Mouse (Mus musculus): ENCODE results near the gene Ccl6.

Gene Ccl6

DNA sequence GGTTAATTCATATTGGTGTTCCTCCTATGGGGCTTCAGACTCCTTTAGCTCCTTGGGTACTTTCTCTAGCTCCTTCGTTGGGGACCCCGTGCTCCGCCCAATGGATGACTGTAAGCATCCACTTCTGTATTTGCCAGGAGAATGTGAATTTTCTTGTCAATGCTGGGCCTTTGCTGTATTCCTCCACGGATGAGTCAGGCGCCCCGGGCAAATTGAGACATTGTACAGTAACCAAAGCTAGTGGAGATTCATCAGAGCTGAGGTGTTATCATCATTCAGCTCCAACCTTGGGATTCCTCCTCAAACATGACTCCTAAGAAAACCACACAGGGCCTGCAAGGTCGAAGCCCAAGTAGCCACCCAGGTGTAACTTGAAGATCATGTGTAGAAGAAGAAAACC lies 4.9 kb upstream of the Ccl6 start:
- DNase-seq (ENCODE audit: low spot score), result no peak

DNA sequence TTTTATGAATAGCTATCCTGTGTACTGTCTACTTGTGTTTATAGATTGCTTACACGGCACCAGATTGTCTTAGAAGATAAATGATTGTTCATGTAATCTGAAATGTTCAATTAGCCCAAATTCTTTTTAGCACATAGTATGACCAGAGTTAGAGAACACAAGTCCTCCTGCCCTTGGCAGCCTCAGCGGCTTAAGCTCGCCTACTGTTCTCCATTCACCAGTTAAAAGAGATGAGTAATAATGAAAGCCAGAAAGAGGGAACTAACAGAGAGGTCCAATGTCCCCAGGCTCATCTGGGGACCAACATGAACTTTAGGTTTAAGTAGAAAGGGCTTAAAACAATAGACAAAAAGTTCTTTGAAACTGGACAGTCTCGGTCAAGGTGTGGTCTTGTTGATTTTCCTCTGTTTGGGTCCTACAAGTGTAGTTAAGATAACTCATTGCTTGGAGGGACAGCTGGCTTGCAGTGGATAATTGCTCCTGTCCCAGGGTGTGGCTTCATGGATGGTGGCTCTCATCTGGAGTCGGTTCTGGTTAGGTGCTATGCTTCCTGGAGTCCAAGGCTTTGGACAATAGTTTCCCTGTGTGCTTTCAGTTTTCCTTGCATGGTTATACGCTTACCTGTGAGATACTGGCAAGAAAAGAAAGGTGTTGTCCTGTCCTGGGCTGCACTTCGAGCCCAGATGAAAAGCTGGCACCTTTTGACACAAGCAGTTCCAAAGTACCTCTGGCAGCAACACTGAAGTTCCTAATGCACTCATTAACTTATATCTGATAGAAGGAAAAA lies 3.0 kb upstream of the Ccl6 start:
- no peak for DNase-seq (ENCODE audit: low spot score)

DNA sequence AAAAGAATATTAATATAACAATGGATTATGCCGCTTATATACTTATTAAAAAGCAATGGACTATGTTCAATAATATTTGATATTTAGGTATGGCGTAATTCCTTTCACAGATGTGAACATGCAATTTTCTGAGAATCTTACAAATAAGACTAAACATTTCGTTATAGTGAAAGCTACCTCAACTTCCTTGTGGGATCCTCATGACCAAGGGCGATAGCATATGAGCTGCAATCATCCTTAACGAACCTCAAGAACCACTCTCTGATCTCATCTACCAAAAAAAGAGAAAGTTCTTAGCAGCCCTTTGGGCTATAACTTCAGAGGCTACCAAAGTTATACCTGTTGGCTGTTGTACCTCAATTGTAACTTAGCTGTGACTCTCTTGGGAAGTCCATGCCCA lies 566 bp upstream of the Ccl6 start:
- no peak for DNase-seq (ENCODE audit: low spot score)

- DNase-seq (ENCODE audit: low spot score), result no peak
These were observed 8.7 kb downstream of the Ccl6 start for GRCm38 (mm10) chr11:83584232-83584631.

DNA sequence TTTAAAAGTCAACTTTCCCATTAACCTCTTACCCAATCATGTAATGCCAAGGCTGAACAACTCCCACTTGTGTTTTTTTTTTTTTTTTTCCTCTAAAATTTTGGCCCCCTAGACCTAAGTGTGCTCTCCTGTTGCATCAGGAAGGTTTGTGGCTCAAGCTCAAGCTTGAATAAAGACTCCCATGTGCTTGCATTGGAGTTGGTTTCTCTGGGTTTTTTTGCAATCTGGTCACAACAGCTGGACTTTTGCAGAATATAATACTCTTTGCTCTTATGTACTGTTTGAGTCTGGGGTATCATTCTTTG lies 9.5 kb downstream of the Ccl6 start:
- no peak for DNase-seq (ENCODE audit: low spot score)

DNA sequence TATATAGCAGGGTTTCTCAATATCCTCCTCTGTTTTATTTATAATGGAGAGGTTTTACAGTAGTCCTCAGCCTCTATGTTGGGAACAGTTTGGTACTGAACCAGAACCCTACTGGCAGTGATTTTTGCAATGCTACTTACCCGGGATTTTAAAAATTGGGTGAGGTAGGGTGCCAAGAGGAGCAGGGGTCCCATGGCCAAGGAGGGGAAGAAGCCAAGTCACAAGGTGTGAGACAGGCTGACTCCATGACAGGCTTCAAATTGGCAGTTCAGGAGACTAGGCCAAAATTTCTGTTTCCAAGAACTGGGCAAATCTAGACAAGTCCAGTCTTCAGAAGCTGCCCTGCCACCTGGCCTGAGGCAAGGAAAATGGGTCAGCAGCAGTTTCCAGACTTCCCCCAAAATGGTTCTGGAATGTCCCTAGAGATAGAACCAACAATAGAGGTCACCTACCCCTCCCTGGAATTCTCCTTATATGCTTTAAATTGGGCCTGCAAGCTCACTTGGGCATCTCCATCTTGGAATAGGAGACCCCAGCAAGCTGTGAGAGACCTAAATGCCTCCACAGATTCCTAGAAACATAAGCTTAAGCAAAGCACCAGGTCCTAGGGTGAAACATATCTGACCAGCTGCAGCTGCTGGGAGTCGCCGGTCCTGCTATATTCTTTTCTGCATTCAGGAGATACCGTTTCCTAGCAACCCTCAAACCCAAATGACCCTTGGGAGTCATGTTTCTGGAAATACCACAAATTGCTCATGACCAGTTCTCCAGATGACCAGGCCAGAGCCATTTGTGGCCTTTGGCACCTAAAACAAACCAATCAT lies 10.0 kb downstream of the Ccl6 start:
- DNase-seq (ENCODE audit: low spot score), result no peak

GRCm38 (mm10) chr11:83581626-83582610 lies 11.0 kb downstream of the Ccl6 start:
- DNase-seq (ENCODE audit: low spot score), result no peak

- no peak for DNase-seq (ENCODE audit: low spot score)
These were observed 12.1 kb downstream of the Ccl6 start for GRCm38 (mm10) chr11:83580699-83581232.

GRCm38 (mm10) chr11:83578999-83579398 lies 13.9 kb downstream of the Ccl6 start:
- DNase-seq (ENCODE audit: low spot score), result no peak

DNA sequence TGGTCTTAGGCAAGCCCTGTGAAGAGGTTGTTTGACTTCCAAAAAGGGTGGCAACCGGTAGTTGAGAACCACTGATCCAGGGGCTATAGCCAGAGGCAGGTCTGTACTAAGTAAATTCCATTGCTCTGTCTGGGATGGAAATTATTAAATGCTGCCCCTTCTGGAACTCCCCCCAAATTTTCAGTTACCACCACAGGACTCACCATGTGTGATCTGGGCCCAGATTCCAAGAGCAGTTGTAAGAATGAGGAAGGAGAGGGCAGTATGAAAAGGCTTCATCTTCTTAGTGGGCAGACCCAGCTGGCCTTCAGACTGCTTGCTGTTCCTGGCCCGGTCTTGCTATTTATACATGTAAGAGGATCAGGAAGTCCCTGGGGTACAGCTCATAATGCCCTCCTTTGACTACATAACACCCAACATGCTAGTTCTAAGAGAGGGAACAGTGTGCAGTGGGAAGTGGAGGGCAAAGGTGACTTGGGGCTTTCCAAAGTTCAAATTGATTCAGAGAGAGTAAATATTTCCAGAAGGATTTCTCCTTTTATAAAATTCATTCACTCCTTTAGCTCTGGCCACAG lies 14.6 kb downstream of the Ccl6 start, which contains the start of gene Ccl9:
Gene Ccl9 (minus strand): TSS at position 451 of the 575 bp plus-strand sequence.
- no peak for DNase-seq (ENCODE audit: low spot score)

DNA sequence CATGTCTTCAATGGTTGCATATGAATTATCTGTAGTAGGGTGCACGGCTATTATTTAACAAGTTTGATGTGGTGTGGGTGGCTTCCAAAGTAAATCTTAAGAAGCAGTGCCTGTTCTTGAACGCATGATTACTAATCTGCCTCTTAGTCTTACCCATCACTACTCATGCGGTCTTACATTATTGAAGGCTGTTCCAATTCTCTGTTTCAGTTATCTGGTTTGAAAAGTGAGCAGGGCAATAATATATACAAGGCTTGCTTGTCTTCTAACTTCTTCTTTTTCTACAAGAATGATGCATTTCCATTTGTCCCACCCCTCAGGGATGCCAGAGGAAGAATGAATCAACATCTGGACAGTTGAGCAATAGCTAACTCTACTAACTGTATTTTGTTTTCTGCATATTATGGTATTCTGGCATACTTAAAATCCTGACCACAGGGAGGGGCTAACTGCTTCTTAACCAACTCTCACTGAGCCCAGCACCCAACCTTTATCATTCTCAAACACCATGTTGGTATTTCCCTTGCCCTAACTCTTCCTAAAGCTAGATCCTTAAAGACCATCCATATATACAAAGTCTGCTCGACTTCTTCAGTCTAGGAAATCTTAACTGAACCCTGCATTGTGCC lies 15.8 kb downstream of the Ccl6 start:
- DNase-seq (ENCODE audit: low spot score), result no peak

DNA sequence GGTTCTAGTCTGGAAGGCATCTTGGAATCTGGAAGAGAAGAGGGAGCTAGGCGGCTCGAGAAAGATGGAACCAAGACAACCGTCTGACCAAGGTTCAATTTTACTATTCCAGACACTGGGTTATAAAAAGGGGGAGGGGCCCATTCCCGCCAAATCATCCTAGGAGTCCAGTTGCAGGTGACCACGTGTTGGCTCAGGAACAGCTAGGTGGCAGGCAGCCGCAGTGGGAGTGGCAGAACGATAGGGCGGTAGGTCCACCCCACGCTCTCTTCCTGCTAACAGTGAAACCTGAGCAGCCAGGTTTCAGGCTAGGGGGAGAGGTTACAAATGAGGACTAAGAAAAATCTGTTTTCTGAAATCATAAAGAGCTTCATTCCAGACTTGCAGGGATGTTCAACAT lies 20.1 kb downstream of the Ccl6 start:
- DNase-seq (ENCODE audit: low spot score), result no peak

DNA sequence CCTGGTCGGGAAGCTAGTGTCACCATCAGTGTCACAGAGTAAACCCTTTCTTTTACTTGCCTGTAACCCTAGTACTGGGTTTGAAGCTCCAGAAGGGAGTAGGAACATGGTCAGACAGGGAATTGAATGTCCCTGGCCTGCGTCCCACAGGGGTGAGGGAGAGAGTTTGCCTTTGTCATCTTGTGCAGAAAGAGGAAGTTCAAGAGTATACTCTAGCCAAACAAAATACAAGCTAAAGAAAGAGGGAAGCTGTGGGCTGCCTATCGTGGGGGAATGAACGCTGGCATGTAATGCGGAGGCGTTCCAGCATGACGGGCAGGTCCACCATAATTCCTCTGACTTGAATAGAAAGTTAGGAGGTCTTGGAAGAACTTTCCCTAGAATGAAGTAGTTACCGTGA lies 20.7 kb downstream of the Ccl6 start:
- peak; percentile 33 for DNase-seq (ENCODE audit: low spot score)

GRCm38 (mm10) chr11:83570189-83570588 lies 22.7 kb downstream of the Ccl6 start:
- no peak for DNase-seq (ENCODE audit: low spot score)

DNA sequence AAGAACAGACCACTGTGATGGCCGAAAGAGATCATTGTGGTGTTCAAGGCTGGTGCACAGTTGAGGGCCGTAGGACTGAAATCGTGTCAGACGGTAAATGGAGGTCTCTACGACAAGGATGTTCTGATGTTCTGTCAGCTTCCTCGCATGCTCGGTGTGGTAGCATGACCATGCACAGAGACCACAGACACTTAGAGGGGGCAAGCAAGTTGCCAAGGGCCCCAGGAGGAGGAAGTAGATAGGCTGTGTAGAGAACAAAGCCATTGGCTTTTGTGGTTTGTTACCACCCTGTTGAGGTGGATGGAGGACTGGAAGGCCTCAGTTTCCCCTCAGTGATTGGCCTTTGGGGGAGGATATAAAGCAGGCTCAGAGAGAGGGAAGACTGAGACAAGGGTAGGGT lies 23.6 kb downstream of the Ccl6 start:
- no peak for DNase-seq (ENCODE audit: low spot score)

DNA sequence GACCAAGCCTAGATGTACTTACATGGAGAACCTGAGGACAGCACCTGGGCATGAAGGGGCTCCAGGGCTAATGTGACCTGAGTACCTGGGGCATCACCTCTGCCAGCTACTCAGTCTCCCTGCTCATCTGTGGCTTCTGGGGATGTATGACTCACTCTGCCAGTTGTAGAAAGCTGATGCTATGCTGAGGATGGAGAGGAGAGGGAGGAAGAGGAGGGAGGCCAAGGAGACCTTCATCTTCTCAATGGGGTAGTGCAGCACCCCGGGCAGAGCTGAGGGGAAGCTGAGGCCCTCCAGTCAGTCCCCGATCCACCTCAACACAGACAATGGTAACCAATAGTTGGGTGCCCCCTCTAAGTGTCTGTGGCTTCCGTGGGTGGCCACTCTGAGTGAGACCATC lies 24.1 kb downstream of the Ccl6 start:
- DNase-seq (ENCODE audit: low spot score), result no peak

- DNase-seq (ENCODE audit: low spot score), result no peak
These were observed 24.8 kb downstream of the Ccl6 start for GRCm38 (mm10) chr11:83568061-83568460.

GRCm38 (mm10) chr11:83567311-83567710 lies 25.6 kb downstream of the Ccl6 start:
- no peak for DNase-seq (ENCODE audit: low spot score)

DNA sequence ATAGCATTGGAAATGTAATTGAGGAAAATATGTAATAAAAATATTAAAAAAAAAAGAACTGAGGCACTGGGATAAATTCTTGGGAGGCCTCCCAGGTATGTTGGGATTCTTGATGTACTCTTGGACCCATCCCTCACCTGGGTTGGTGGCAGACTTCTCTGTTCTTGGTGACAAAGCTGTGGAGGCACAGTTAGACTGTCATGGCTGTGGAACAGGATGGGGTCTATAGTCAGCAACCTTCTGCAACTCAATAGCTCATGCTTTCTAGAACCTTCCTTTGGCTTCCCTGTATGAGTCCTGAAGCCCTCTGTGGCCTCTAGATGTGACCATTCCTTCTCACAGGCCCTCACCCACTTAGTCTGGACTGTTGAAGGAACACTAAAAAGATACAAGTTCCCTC lies 26.3 kb downstream of the Ccl6 start:
- no peak for DNase-seq (ENCODE audit: low spot score)

DNA sequence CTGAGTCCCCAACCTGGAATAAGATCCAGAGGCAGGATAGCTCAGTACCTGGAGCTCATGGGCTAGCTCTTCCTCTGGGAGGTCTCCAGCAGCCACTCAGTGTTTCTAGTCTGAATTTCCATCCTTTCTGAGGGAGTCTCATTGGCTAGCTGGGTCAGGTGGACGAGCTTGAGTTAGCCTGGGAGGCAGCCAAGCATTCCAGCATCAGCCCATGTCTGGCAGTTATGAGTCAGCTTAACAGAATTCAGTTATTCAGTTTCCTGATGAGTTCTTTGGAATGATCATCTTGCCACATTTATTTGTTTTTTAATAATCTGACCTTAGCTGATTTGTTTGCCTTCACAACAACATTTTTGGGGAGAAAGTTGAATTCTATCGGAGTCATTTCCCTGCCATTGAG lies 29.1 kb downstream of the Ccl6 start:
- peak; percentile 26 for DNase-seq (ENCODE audit: low spot score)

DNA sequence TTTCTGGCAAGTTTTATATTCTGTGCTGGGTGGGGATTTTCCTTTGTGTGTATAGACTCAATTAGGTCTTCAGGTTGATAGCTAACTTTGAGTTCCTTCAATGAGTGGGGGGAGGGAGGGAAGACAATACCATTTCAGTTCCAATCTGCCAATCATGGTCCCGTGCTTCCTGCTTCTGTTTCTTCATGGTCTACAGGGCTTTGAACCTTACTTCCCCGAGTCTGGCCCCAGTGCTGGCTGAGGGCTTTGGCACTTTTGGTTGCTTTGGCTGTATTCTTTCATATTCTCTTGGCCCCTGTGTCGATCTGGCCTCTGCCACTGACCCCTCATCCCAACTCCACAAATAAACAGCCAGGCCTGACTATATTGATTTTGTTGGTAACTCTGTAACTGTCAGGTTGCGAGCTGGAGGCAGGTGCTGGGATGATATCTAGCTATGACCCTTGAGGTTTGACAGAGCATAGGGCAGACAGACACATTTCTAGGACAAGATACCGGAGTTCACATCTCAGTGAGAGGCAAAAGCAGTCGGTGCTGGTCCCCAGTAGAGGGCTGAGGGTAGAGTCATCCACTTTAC lies 30.5 kb downstream of the Ccl6 start:
- no peak for DNase-seq (ENCODE audit: low spot score)
